Mouse (Mus musculus) CH12.LX (cell line): ENCODE measurements around the gene Txndc9. TPM values are rescaled to one million over a fixed set of nuclear protein-coding genes. Genes with fewer than 3 reads are reported as not detected.

ENCODE experiments used
- DNase-seq: peaks from one replicate; pipeline ENCODE4 v3.0.0-alpha.2; 2013; ENCODE audit errors: extremely low read depth
- H3K27ac ChIP-seq: 2 replicates; pipeline ENCODE4 v1.5.1; 2012; ENCODE audit warnings: low read depth, mild to moderate bottlenecking, control low read depth, moderate library complexity; ENCODE audit not compliant: insufficient read depth
- H3K27me3 ChIP-seq: replicated peaks from 2 replicates; pipeline ENCODE3; 2012; ENCODE audit warnings: inconsistent platforms
- H3K36me3 ChIP-seq, 2 experiments: replicated peaks in 1 of 2; 2 replicates each; pipeline versions ENCODE3 to v1.6.1; 2012; ENCODE audit warnings: inconsistent platforms in 1 of 2, low read length in 1 of 2, mild to moderate bottlenecking in 1 of 2, mixed read lengths in 1 of 2, moderate library complexity in 1 of 2; ENCODE audit not compliant: control insufficient read depth in 1 of 2, insufficient read depth in 1 of 2
- H3K4me1 ChIP-seq, 2 experiments: 2 replicates each; pipeline ENCODE4 v1.6.1; 2012; ENCODE audit warnings: inconsistent platforms in 1 of 2, moderate library complexity in 1 of 2; ENCODE audit not compliant: insufficient read depth in 2 of 2, control insufficient read depth in 1 of 2
- H3K4me2 ChIP-seq: 2 replicates; pipeline ENCODE4 v1.6.1; 2012; ENCODE audit warnings: low read depth, mild to moderate bottlenecking, control low read depth; ENCODE audit not compliant: poor library complexity, insufficient read depth, severe bottlenecking
- H3K4me3 ChIP-seq, 3 experiments: fragments of 150-350 bp in 1 of 3; sonication (generic) in 1 of 3; replicated peaks in 1 of 3; 2 replicates each; pipeline versions ENCODE3 to v1.5.1; 2011 to 2012; ENCODE audit warnings: low read depth in 2 of 3, low read length in 2 of 3, mild to moderate bottlenecking in 2 of 3, moderate library complexity in 2 of 3, control low read depth in 1 of 3, improper control_type of control experiment in 1 of 3, inconsistent platforms in 1 of 3, mixed read lengths in 1 of 3; ENCODE audit not compliant: poor library complexity in 1 of 3
- H3K79me2 ChIP-seq: replicated peaks from 2 replicates; pipeline ENCODE4 v1.6.1; 2012; ENCODE audit warnings: mild to moderate bottlenecking, moderate library complexity; ENCODE audit not compliant: control insufficient read depth, poor library complexity, insufficient read depth, severe bottlenecking; ENCODE audit errors: extremely low read depth
- H3K9ac ChIP-seq: 2 replicates; pipeline ENCODE4 v1.6.1; 2012; ENCODE audit warnings: low read depth, mild to moderate bottlenecking, control low read depth, moderate library complexity; ENCODE audit not compliant: insufficient read depth
- H3K9me3 ChIP-seq: replicated peaks from 2 replicates; pipeline ENCODE3; 2012; ENCODE audit warnings: low read length, inconsistent platforms, mixed read lengths
- BHLHE40 ChIP-seq: IDR thresholded peaks from 2 replicates; pipeline ENCODE4 v1.6.1; 2011; ENCODE audit warnings: mild to moderate bottlenecking, low read depth, low read length, improper control_type of control experiment
- CHD1 ChIP-seq: IDR thresholded peaks from 2 replicates; pipeline ENCODE4 v1.6.1; 2012; ENCODE audit warnings: low read depth, low read length, improper control_type of control experiment, inconsistent platforms
- CTCF ChIP-seq, 2 experiments: IDR thresholded peaks in 1 of 2; conservative IDR thresholded peaks in 1 of 2; 2 replicates each; pipeline ENCODE4 v1.5.1; 2011 to 2012; ENCODE audit warnings: low read depth in 2 of 2, low read length in 2 of 2, improper control_type of control experiment in 1 of 2, inconsistent platforms in 1 of 2, mild to moderate bottlenecking in 1 of 2, moderate library complexity in 1 of 2
- JUN ChIP-seq: IDR thresholded peaks from 2 replicates; pipeline ENCODE4 v1.6.1; 2011; ENCODE audit warnings: low read depth, mild to moderate bottlenecking, low read length, improper control_type of control experiment, moderate library complexity; ENCODE audit not compliant: insufficient read depth
- JUND ChIP-seq: conservative IDR thresholded peaks from 2 replicates; pipeline ENCODE4 v1.6.1; 2011; ENCODE audit warnings: low read depth, low read length, improper control_type of control experiment
- KAT2A ChIP-seq: IDR thresholded peaks from 2 replicates; pipeline ENCODE4 v1.6.1; 2012; ENCODE audit warnings: low read length, improper control_type of control experiment, inconsistent platforms; ENCODE audit not compliant: insufficient replicate concordance
- MXI1 ChIP-seq: IDR thresholded peaks from 2 replicates; pipeline ENCODE4 v1.6.1; 2011; ENCODE audit warnings: mild to moderate bottlenecking, low read depth, low read length, improper control_type of control experiment
- NRF1 ChIP-seq: IDR thresholded peaks from 2 replicates; pipeline ENCODE4 v1.6.1; 2014; ENCODE audit warnings: low read depth, mild to moderate bottlenecking, inconsistent platforms, low read length, improper control_type of control experiment, moderate library complexity
- PAX5 ChIP-seq: IDR thresholded peaks from 2 replicates; pipeline ENCODE4 v1.6.1; 2012; ENCODE audit warnings: low read length, inconsistent platforms, mixed read lengths
- POLR2AphosphoS2 ChIP-seq: IDR thresholded peaks from 2 replicates; pipeline ENCODE4 v1.6.1; 2011; ENCODE audit warnings: low read depth, low read length, improper control_type of control experiment
- RCOR1 ChIP-seq: conservative IDR thresholded peaks from 2 replicates; pipeline ENCODE4 v1.6.1; 2012; ENCODE audit warnings: low read depth, mild to moderate bottlenecking, inconsistent platforms, low read length, improper control_type of control experiment
- SMC3 ChIP-seq: IDR thresholded peaks from 2 replicates; pipeline ENCODE4 v1.6.1; 2011; ENCODE audit warnings: low read depth, low read length, improper control_type of control experiment
- TBP ChIP-seq: conservative IDR thresholded peaks from 2 replicates; pipeline ENCODE4 v1.6.1; 2011; ENCODE audit warnings: low read depth, low read length, improper control_type of control experiment
- TCF12 ChIP-seq: IDR thresholded peaks from 2 replicates; pipeline ENCODE4 v1.6.1; 2014; ENCODE audit warnings: low read depth, mild to moderate bottlenecking, inconsistent platforms, low read length, improper control_type of control experiment
- UBTF ChIP-seq: IDR thresholded peaks from 2 replicates; pipeline ENCODE4 v1.6.1; 2012; ENCODE audit warnings: low read depth, mild to moderate bottlenecking, inconsistent platforms, low read length, improper control_type of control experiment, moderate library complexity
- USF2 ChIP-seq: conservative IDR thresholded peaks from 2 replicates; pipeline ENCODE4 v1.6.1; 2011; ENCODE audit warnings: low read depth, low read length, improper control_type of control experiment
- ZC3H11A ChIP-seq: IDR thresholded peaks from 2 replicates; pipeline ENCODE4 v1.6.1; 2012; ENCODE audit warnings: low read depth, mild to moderate bottlenecking, inconsistent platforms, low read length, improper control_type of control experiment
- dilution Hi-C: fragments of 300-500 bp; cut with MboI; formaldehyde crosslinking; loops from 2 replicates; pipeline ENCODE4 v1.14.3; 2020; ENCODE audit warnings: low sequenced_read_pairs; ENCODE audit not compliant: extremely low pct_unique_long_range_greater_than_20kb, extremely low pct_ligation_motif_present
- in situ Hi-C: fragments of 300-500 bp; cut with MboI; formaldehyde crosslinking; loops from 3 replicates; pipeline ENCODE4 v1.14.3; 2019; ENCODE audit warnings: low sequenced_read_pairs, low pct_ligation_motif_present, low pct_unique_long_range_greater_than_20kb, mixed read lengths
- polyA plus RNA-seq: library from polyadenylated mRNA; unstranded; fragments of >175 nt; gene quantifications from 2 replicates; pipeline ENCODE4 v1.2.1, GENCODE M21; 2012; ENCODE audit warnings: low read depth; ENCODE audit not compliant: insufficient read length
- total RNA-seq, 2 experiments: library from RNA; depleted of rRNA; stranded (reverse); fragments of 300-350 nt in 1 of 2; fragments of >200 nt in 1 of 2; gene quantifications; 2 replicates each; pipeline ENCODE4 v1.2.3; 2012 to 2014

Gene Txndc9
- total and polyA plus RNA-seq, 3 experiments: 44.1 to 99.5 (median 82.1) TPM

GRCm38 (mm10) chr1:37968746-37969145, 28.9 kb downstream of the Txndc9 start:
- dilution Hi-C loops: no loop called here
- Histone ChIP-seq H3K27ac (no peak overlapping the region), H3K9me3 (no peaks in the 10 kb centered on the region), H3K79me2 (no peaks in the 10 kb centered on the region), H3K36me3 (no peaks in the 10 kb centered on the region), H3K4me1 (no peaks in the 10 kb centered on the region), H3K9ac (no peak overlapping the region), H3K4me3 (no peak overlapping the region), H3K27me3 (peaks cover 4% of the 10 kb centered on the region), H3K4me2 (no peak overlapping the region)
- no peak for DNase-seq
- TF ChIP-seq USF2: no peak
- no peak for TF ChIP-seq ZC3H11A
- no peak for TF ChIP-seq KAT2A
- TF ChIP-seq RCOR1: no peak
- no peak for TF ChIP-seq PAX5
- no peak for TF ChIP-seq UBTF
- TF ChIP-seq POLR2AphosphoS2: no peak
- no peak for TF ChIP-seq MXI1
- TF ChIP-seq JUN: no peak
- no peak for TF ChIP-seq SMC3
- no peak for TF ChIP-seq TCF12
- TF ChIP-seq TBP: no peak
- TF ChIP-seq CHD1: no peak
- no peak for TF ChIP-seq NRF1
- no peak for TF ChIP-seq BHLHE40
- no peak for TF ChIP-seq JUND
- in situ Hi-C loops: no loop called here

GRCm38 (mm10) chr1:37965571-37965970, 32.1 kb downstream of the Txndc9 start:
- no peak for TF ChIP-seq SMC3
- TF ChIP-seq JUND: no peak
- TF ChIP-seq CTCF (conservative IDR thresholded peaks at IDR 0.05 in 1 of 2, IDR thresholded peaks at IDR 0.05 in 1 of 2; ENCODE audit: low read depth in 2 of 2, low read length in 2 of 2): peak in 1 of 2 experiments; percentile 24; a peak in 2 of 4 replicates
- H3K4me2 ChIP-seq: no peak overlapping the region
- no peak overlapping the region for H3K9ac ChIP-seq
- in situ Hi-C loops: no loop called here
- no peak for DNase-seq
- H3K4me3 ChIP-seq: no peak overlapping the region
- H3K9me3 ChIP-seq: no peaks in the 10 kb centered on the region
- H3K79me2 ChIP-seq: no peaks in the 10 kb centered on the region
- no peaks in the 10 kb centered on the region for H3K4me1 ChIP-seq
- no peak overlapping the region for H3K27ac ChIP-seq
- dilution Hi-C loops: no loop called here
- H3K27me3 ChIP-seq: peaks cover 4% of the 10 kb centered on the region
- no peaks in the 10 kb centered on the region for H3K36me3 ChIP-seq
